Mouse (Mus musculus): ENCODE measurements around the gene Mvp.

The Mvp gene

GRCm38 (mm10) chr7:127014320-127014719, at the start of gene Mvp:
TSS of gene Mvp (minus strand) at chr7:127014621.
- no peak for DNase-seq (ENCODE audit: low read depth, low spot score)

DNA sequence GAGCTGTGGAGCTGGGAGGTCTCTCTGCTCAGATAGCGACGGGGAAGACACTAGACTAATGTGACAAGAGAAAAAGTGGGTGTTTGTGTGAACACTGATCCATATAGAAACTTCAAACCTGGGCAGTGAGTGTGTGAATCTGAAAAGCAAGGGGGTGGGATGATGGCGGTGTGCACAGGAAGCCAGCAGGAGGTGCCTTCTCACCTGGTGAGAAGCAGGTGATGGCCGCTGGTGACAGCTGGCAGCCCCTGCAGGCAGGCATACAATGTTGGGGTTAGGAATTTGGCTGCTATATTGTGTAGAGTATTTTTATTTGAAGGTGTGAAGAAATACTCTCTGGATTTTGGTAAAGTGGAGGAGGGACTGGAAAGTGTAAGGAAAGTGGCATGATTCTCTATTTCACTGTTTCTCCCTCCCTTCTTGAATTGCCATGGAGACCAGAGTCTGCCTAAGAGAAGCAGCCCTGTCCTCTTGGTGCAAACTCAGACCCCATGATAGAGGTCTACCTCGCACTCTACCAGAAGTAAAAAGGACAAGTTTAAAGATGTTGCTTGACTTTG, 40.7 kb upstream of the Mvp start:
- no peak for DNase-seq (ENCODE audit: low read depth, low spot score)

DNA sequence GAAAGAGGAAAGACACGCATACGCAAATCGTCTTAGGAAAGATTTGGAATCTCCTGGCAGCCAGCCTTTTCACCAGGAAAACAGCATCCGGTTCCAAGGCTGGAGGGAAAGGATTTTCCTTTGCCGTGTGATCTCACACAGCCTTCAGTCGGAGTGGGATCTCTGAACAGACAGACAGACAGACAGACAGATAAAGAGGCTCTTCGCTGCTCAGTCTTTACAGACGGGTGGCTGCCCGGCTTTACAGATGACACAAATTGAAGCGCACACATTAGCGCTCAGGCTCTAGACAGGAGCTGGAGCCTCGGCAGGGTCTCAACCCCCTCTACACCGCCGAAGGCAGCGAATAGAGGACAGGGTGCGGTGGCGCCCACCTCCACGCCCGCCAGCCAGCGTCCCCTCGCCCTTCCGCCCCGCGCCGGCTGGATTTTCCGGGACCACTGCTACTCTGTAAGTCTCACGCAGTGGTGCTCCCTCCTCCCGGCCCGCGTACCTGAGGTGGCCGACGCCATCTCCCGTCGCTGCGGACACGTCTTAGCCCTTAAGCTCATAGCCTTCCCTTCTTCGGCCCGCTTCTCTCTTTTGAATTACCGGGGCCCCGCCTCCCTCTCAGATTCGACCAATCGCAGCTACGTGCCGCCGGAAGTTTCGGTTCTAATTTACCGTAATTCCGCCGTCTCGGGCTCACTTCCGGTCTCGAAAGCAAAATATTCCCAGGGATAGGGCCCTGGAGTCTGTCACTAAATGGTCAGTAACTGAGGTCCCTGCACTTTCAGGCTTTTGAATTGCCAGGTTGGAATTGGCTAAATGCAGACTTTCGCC, 27.6 kb upstream of the Mvp start, which contains the start of gene Kif22:
Kif22 (minus strand) TSS at position 621 of the 822 bp plus-strand sequence.
- DNase-seq (ENCODE audit: low read depth, low spot score), result peak; percentile 82

- DNase-seq (ENCODE audit: low read depth, low spot score), result no peak
Measured at GRCm38 (mm10) chr7:127031244-127031643, 16.8 kb upstream of the Mvp start.

DNA sequence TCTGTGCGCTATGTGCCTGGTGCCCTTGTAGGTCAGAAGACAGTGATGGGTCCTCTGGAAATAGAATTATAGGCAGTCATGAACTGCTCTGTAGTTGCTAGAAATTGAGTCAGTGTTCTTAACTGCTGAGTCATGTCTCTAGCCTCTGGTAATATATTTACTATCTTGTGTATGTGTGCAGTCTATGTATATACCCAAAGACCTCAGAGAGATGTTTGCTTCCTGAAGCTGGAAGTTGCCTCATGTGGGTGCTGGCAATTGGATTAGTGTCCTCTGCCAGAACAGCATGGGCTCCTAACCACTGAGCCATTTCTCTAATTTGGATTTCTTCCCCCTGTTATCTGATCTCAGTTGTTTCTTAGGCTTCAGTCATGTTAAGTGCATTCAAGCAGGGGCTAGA, 15.8 kb upstream of the Mvp start:
- no peak for DNase-seq (ENCODE audit: low read depth, low spot score)

DNA sequence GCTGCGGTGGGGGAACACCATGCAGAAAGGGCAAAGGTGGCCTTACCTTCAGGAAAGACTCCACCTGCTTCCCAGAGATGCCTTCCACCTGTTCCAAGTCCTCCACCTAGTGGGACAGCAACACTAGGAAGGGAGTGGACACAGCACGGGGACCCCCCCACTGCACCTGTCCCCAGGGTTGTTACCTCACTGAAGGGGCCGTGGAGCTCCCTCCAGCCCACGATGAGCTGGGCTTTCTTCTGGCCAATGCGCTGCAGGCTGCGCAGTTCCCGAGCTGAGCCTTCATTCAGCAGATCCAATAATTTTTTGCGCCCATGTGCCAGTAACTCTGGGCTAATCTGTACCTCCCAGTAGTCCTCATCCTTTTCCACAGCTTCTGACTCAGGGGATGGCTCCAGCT, 13.5 kb upstream of the Mvp start:
- DNase-seq (ENCODE audit: low read depth, low spot score), result no peak

DNA sequence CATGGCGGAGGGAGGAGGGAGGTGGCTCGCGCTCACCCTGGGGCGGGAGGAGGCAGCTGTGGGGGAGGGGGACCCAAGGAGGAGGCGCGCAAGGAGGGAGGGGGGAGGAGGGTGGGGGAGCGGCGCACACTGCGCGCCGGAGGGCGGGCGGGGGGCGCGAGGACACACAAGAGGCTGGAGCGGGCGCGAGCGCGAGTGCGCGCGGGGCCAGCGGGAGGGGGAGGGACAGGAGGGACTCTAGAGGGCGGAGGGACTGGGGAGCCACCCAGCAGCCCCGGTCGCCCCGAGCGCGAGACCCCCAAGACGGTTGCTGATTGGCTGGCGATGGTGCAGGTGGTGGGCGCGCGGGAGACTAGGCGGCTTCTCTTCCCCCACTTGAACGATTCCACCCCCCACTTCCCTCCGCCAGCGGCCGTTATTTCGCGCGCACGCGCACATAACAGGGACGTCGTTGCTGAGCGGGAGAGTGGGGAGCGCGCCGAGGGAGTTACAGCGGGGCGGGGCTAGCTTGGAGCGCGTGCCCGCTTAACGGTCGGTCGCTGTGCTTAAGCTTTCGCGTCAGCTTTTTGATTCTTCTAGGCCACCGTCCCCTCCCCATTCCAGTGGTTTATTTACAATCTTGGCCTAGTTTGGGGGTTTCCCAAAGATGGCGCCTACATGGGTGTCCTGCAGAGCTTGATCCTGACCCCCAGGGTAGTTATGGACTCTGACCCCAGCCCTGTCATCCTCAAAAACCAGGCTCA, 12.7 kb upstream of the Mvp start, which contains the start of gene Maz:
Maz (minus strand) TSS at position 54 of the 743 bp plus-strand sequence.
- DNase-seq (ENCODE audit: low read depth, low spot score), result peak; percentile 98

DNA sequence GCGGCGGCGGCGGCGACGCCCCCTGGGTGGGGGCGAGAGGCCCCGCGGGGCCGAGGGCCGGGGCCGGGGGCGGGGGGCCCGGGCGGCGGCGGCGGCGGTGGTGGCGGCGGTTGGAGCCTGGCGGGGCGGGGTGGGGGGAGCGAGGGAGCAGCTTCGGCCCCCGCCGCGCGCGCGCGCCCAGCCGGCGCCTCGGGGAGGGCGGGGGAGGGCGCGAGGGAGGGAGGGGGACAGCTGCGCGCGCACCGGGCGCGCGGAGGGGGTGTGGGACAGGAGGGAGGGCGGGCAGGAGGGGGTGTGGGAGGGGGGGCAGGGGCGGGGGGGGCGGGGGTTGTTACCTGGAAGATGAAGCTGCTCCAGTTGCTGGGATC, 12.2 kb upstream of the Mvp start:
- DNase-seq (ENCODE audit: low read depth, low spot score), result no peak

- DNase-seq (ENCODE audit: low read depth, low spot score), result no peak
Measured at GRCm38 (mm10) chr7:127026161-127026600, 11.8 kb upstream of the Mvp start.

GRCm38 (mm10) chr7:127025556-127026160, 11.2 kb upstream of the Mvp start:
- no peak for DNase-seq (ENCODE audit: low read depth, low spot score)

GRCm38 (mm10) chr7:127024755-127025555, 10.5 kb upstream of the Mvp start:
- peak; percentile 76 for DNase-seq (ENCODE audit: low read depth, low spot score)

GRCm38 (mm10) chr7:127023896-127024690, 9.7 kb upstream of the Mvp start:
- DNase-seq (ENCODE audit: low read depth, low spot score), result no peak

- no peak for DNase-seq (ENCODE audit: low read depth, low spot score)
Measured at GRCm38 (mm10) chr7:127023272-127023691, 8.9 kb upstream of the Mvp start.

GRCm38 (mm10) chr7:127022528-127023271, 8.3 kb upstream of the Mvp start:
- no peak for DNase-seq (ENCODE audit: low read depth, low spot score)

DNA sequence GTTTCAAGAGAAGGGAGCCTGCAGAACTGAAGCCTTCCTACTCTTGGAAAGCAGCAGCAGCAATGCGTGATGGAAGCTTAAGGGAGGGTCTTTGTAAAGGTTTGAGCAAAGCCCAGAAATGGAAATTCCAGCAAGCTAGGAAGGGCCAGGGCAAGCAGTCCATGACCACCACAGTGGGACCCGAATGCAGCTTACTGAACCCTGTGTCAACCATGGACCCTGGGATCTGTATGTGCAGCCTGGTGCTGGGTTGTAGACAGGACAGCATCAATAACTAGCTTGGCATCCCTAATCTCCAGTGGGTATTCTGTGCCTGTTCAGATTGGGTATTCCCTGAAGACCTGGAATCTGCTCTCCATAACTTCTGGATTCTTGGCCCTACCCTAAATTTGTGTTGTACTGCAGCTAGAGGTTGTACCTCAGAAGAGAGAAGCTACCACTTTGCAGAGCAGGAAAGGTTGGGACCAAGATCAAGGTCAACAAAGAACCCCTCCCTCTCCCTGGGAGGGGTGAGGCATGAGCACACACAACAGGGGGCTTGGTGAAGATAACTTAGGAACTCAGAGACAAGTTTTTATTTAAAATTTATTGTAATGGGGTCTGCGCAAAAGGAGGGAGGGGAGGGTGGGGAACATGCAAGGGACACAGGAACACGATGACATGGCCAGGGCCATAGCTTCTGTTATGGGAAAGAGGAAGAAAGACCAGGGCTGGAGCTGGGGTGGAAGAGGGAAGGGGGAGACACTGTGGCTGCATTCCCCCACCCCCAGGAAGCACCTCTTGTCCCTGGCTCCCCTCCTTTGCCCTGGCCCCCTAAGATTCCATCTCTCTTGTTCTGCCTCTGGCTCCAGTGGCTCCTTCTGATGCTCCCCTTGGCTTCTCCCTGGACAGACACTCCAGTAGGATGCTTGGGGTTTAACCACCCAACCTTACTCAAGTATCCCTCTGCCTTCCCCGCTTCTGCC, 7.4 kb upstream of the Mvp start:
- DNase-seq (ENCODE audit: low read depth, low spot score), result no peak

DNA sequence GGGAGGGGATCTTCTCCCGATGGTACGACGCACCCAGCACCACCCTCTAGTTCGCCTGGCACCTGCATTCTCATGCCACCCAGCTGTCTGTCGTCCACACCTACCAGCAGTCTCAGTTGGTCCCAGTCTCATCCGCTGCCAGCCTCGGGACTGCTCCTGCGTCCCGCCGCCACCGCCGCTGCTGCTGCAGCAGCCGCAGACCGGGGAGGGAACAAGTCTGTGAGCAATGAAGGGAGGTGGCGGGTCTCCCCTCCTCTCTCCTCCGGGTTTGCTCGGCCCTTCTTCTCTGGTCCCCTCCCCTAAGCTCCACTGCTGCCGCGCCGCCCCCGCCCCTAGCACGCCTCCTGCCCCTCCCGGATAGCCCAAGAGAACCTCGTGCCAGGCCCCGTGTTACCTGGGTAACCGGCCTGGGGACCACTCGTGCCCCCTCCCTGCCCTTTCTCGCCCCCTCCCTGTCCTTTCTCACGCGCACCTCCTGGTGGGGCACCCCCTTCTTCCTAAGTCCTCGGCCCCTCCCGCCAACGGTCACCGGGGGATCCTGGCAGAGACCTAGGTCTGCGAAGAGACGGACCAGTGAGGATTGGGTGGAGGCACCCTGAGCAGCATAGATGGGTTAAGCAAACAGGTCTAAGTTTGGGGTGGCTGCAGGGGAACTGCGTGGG, 6.6 kb upstream of the Mvp start, which contains the start of the genes Gm42742 and Prrt2:
Gm42742 (minus strand) TSS at position 197 of the 662 bp plus-strand sequence.
Prrt2 (minus strand) TSS at position 311 of the 662 bp plus-strand sequence.
- no peak for DNase-seq (ENCODE audit: low read depth, low spot score)

GRCm38 (mm10) chr7:127020491-127020890, 6.1 kb upstream of the Mvp start:
- no peak for DNase-seq (ENCODE audit: low read depth, low spot score)

- no peak for DNase-seq (ENCODE audit: low read depth, low spot score)
Measured at GRCm38 (mm10) chr7:127020031-127020430, 5.6 kb upstream of the Mvp start.
